23 mouse cellular contexts compared by ENCODE assay signal in genomic region chr4:106899471-106899870, GRCm38 (mm10).
"Had no signal": no experiment of that assay in that cellular context is flagged by ENCODE, and none has a peak within 500 bp of the region (broad histone marks: within the 10 kb centered on the region; RNA-seq: fewer than 3 reads in every experiment).

No protein-coding gene starts in this region.

- H3K4me1 ChIP-seq: limb, embryonic 15.5 days had no signal

- H3K4me3 ChIP-seq: heart, adult 2 months; heart, embryonic 13.5 days; heart, embryonic 15.5 days; hindbrain, embryonic 13.5 days; hindbrain, embryonic 15.5 days; limb, embryonic 13.5 days; limb, embryonic 15.5 days had no signal

- H3K36me3 ChIP-seq: heart, embryonic 13.5 days; heart, embryonic 15.5 days; hindbrain, embryonic 13.5 days; hindbrain, embryonic 15.5 days; limb, embryonic 13.5 days; limb, embryonic 15.5 days had no signal

- H3K4me2 ChIP-seq: heart, embryonic 11.5 days; heart, embryonic 13.5 days; heart, embryonic 15.5 days; hindbrain, embryonic 13.5 days; hindbrain, embryonic 15.5 days; limb, embryonic 13.5 days; limb, embryonic 15.5 days; liver, embryonic 11.5 days had no signal

- H3K9ac ChIP-seq: heart, embryonic 13.5 days; heart, embryonic 15.5 days; hindbrain, embryonic 13.5 days; hindbrain, embryonic 15.5 days; limb, embryonic 13.5 days; limb, embryonic 15.5 days; liver, embryonic 14.5 days had no signal

- ATAC-seq: intestine, postnatal 0 days had no signal

- DNase-seq: gastrocnemius, postnatal 14 days; gastrocnemius, postnatal 36 days; heart, adult 11 months; heart, adult 2 months; heart, postnatal 14 days; heart, postnatal 36 days; kidney, adult 18-20 months; kidney, adult 8-10 months; kidney, postnatal 10 days; layer of hippocampus, adult 9-11 months; layer of hippocampus, postnatal 36 days; left cerebral cortex, postnatal 4 days had no signal

- H3K27me3 ChIP-seq: hindbrain, embryonic 15.5 days; limb, embryonic 13.5 days; limb, embryonic 15.5 days had no signal

- H3K9me3 ChIP-seq: heart, embryonic 13.5 days; heart, embryonic 15.5 days; hindbrain, embryonic 13.5 days; hindbrain, embryonic 15.5 days; limb, embryonic 13.5 days; limb, embryonic 15.5 days had no signal

- H3K27ac ChIP-seq: heart, adult 2 months; heart, embryonic 13.5 days; heart, embryonic 15.5 days; hindbrain, embryonic 13.5 days; hindbrain, embryonic 15.5 days; hindbrain, postnatal 0 days; limb, embryonic 13.5 days; limb, embryonic 15.5 days; liver, embryonic 14.5 days had no signal
